Mouse (Mus musculus): Measurements from ENCODE around the gene Car4.

DNA sequence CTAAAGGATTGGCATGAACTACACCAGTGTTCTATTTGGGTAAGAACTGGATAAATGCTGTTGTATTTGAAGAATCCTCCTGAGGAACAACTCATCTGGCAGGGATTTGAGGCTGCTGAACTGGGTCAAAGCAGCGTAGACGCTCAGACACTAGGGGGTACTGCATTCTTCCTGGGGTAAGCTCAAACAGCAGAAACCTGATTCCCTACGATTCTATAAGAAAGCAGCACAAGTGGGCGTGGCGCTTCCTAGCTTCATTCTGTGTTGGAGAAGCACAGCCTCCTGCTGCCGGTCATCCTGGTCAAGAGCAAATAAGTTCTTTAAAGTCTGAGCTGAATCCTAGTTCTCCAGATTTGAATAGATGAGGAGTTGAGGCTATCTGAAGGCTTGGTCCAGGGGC, 25.3 kb upstream of the Car4 start:
- TF ChIP-seq CTCF (IDR thresholded peaks at IDR 0.05; ENCODE audit: low read depth) (no peak), EP300 (IDR thresholded peaks at IDR 0.05; ENCODE audit: low read depth) (no peak)
